Mouse (Mus musculus) left cerebral cortex, adult 9 months (tissue): ENCODE measurements around the gene Zpr1.

ENCODE experiments used
- DNase-seq, 2 experiments: peaks; one replicate each; pipeline ENCODE4 v3.0.0; 2022; ENCODE audit warnings: low spot score in 2 of 2

Zpr1 gene

DNA sequence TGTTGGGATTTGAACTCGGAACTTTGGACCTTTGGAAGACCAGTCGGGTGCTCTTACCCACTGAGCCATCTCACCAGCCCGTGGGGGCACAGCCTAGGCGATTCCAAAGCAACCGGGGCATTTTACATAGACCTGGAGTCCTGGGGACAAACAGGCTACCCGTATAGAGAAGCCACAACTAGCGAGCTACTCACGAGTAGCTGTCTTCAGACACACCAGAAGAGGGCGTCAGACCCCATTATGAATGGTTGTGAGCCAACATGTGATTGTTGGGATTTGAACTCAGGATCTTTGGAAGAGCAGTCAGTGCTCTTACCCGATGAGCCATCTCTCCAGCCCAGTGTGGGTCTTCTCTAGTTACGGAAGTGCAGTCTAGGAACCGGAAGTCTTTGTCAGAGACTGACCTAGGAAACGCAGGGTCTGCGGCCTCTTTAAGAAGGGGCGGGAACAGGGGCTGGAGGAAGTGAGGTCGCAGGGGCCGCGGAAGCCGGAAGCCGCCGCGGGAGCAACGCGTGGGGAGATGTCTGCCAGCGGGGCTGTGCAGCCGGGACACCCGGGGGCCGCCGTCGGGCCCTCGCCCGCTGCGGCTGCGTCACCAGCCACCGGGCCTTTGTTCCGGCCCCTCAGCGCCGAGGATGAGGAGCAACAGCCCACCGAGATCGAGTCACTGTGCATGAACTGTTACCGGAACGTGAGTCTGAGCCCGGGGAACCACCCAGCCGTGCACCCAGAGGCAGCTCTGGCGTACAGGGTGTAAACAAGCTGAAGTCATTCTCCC lies at the start of gene Zpr1:
Zpr1 (plus strand) TSS at position 388 of the 778 bp plus-strand sequence.
- DNase-seq, result peak; percentile 84 to 90

DNA sequence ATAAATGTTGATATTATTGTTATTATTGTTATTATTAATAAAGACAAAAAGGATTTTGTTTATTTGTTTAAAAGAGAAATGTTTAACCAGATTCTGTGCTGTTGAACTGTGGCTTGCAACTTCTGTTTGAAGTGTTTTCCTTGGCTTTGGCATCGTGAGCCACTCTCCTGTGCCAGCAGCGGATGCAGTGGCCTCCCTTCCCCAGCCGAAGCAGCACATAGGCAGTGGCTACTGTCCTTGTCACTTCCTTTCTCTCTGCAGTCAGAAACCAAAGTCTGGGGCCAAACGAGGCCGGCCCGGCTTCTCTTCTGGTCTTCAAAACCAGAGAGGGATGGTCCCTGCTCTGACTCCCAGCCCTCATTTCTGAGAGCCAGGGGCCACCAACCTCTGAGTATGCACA lies 49.8 kb upstream of the Zpr1 start:
- DNase-seq, result no peak

DNA sequence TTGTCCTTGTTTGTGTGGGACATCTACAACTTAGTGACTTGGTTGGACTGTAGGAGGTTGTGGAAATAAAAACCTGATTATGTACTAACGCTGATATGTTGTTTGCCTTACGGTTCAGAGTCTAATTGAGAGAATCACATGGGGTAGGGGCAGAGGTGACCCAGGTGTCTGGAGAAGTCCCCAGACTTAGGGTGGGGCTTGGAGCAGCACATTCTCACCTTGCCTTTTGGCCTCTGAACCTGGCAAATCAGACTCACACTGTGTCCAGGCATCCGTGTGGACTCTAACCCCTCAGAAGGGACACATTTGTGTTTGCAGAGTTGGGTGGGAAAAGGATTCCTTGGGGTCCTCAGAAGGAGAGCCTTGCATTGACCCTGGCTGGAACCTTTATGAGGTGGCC lies 48.8 kb upstream of the Zpr1 start:
- DNase-seq, result no peak

DNA sequence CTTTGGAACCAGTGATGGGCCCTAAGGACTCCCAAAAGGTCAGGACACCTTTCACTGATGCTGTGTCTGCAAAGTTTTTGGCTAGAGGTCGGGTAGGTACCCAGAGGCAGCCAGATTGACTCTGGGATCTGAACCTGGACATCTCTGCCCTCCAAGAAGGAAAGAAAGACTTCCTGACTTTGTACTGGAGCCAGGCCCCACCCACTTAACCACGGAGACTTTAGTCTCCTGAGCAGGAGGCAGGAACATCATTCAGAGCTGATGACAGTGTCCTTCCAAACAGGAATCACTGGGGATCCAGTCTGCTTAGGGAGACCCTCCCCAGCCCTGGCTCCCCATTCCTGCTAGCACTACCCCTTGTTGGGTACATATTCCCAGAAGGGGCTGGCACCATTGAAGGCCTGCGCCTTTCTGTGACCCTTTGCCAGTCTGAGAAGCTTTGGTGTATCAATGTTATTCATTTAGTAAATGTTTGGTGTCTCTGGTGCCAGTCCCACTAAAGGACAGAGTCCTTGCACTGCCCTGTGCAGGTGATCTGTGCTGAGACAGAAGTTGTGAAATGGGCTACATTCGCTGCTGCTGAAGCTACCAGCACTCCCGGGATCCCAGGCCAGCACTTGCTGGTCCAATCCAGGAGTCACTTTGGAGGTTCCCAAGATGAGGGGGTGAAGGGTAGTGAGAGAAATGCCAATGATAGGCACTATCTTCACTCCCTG lies 47.8 kb upstream of the Zpr1 start:
- DNase-seq, result no peak

DNA sequence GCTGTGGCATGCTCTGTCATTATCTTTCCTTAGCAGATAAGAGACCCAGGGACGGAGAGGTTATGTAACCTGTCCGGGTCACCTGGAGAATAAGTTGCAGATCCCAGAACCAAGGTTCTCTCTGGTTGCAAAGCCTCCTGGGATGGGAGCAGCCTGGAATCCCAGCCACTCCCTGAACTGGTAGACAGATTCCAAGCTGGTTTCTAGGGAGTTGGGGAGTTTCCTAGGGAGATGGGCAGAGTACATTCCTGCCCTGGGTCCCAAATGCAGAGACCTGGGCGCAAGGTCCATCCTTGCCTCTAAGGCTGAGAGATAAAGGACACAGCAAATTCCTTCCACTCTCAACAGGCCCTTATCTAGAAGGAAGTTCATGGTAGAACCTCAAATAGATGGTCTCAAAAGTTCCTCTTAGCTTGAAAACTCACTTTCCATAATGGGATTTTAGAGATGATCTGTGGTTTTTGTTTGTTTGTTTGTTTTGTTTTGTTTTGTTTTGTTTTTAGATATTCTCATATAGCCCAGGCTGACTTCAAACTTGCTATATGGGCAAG lies 45.7 kb upstream of the Zpr1 start:
- DNase-seq, result no peak

DNA sequence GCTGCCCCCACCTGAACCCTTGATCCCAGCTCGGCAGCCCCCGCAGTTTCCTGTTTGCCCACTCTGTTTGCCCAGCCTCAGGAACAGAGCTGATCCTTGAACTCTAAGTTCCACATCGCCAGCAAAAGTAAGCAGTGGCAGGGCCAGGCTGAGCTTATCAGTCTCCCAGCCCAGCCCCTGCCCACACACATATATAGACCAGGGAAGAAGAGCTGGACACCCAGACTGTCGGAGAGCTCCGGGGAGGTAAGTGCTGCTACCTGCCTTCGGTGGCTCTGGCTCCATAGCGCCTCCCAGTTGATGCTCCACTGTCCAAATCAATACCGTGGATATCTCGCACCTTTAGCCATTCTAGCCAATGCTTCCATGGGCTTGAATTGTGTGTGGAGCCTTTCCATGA lies 44.4 kb upstream of the Zpr1 start, which contains the start of gene Apoa1:
Apoa1 (plus strand) TSS at position 90 of the 400 bp plus-strand sequence.
- DNase-seq, result no peak

DNA sequence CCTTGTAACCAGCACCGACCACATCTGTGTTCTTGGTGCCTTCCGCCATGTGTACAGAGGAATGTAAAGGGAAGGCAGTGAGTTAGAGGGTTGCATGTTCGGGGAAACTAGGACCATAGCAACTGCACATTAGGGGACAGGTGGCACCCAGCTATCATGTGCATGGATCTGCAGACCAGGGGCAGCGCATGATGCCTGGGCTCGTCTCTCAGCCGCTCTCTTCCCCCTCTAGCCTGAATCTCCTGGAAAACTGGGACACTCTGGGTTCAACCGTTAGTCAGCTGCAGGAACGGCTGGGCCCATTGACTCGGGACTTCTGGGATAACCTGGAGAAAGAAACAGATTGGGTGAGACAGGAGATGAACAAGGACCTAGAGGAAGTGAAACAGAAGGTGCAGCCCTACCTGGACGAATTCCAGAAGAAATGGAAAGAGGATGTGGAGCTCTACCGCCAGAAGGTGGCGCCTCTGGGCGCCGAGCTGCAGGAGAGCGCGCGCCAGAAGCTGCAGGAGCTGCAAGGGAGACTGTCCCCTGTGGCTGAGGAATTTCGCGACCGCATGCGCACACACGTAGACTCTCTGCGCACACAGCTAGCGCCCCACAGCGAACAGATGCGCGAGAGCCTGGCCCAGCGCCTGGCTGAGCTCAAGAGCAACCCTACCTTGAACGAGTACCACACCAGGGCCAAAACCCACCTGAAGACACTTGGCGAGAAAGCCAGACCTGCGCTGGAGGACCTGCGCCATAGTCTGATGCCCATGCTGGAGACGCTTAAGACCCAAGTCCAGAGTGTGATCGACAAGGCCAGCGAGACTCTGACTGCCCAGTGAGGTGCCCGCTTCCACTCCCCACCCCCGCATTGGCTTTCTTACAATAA lies 43.1 kb upstream of the Zpr1 start:
- peak; percentile 81 to 93 for DNase-seq

DNA sequence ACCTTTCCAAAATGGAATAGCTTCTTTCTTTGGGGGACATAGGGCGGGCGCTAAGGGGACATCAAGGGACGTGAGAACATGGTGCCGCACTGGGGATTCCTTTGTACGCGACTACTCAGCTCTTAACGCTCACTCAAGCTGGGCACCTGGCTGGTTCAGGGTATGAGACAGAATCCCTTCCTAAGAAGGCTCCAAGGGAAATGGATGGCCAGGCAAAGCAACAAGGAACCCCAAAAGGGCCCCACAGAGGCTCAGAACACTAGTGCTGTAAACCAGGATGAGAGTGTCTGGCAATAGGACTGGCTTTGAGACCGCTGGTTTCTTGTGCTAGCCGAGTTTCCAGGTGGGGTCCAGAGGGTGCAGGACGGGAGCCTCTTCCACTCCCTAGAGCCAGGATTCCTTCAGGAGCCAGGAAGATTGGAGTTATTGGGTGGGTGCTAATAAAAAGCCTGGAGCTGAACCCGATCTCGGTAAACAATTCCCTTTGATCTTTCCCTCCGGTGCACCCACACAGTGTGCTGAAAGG lies 42.4 kb upstream of the Zpr1 start:
- no peak for DNase-seq

DNA sequence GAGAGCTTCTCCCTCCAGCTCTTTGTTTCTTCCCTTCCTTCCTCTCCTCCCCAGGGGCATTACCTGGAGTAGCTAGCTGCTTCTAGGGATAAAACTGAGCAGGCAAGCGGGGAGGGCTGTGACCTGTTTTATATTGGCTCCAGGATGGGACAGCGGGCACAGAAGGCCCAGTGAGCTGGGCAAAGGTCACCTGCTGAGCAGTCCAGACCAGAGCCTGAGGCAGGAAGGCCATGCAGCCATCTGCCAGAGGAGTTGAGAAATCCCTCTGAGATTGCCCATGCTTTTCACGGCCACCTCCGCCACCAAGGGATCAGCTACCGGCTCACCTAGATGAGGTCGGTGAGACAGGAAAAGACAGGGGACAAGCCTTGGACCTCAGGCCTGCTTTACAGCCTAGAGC lies 37.7 kb upstream of the Zpr1 start:
- no peak for DNase-seq

DNA sequence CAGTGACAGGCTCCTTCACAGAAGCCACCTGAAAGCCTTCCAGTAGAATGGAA lies 37.4 kb upstream of the Zpr1 start, which contains the start of gene Apoc3:
Apoc3 (minus strand) TSS at position 41 of the 53 bp plus-strand sequence.
- no peak for DNase-seq

DNA sequence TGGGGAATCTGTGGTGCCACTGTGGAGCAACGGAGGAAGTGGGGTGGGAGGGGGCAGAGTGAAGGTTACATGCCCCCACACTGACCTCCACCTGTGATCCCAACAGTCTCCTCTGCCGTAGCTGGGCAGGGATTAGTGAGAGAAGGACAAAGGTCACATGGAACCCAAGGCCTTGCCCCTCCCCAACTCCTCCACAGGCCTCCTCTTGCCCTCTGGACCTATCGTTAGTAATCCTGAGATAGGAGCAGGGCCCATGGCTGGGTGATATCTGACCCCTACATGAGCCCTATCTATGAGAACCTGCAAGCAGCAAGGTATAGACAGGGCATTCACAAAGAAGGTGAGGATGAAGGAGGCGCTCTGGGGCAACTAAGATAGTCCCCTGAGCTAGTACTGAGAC lies 37.2 kb upstream of the Zpr1 start:
- no peak for DNase-seq

DNA sequence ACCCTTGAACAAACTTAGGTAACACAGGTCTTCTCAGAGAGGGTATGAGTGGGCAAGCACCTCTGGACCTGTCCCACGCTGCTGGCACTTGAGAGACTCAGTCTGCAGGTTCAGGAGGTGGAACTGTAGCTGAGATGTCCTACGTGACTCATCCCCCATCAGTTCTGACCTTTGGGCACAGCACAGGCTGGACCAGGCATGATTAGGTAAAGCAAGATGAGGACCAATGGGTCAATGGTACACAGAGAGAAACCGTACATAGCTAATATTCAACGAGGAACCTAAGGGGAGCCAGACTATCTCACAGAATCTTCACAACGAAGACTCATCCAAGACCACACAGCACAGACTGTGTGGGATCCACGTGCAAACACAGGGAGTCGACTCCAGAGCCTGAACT lies 34.0 kb upstream of the Zpr1 start:
- no peak for DNase-seq

DNA sequence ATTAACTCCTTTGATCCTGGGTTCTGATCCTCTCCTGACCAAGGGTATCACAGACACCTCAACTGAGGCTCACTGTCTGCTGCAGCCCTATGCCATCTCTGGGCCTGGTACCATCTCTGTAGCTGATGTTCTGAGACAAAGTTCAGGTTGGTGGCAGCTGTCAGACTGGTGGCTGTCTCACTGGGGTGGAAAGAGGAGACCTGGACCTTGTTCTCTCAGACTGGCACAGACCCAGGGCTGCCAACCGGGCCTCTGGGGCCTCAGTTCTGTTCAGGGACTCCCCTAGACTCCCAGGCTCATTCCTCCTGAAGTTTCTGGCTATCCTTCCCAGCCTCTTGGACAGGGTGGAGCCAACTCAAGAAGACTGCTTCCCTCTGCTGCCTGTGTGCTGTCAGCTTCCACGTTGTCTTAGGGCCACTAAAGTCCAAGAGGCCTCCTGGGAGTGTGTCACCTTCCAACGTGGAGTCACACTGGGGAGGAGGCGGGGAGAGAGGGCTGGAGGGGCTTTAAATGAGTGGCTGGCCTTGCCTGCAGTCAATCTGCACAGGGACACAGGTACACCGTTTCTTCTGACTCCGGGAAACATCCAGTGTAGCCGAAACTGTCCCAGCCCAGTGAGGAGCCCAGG lies 32.2 kb upstream of the Zpr1 start, which contains the start of gene Apoa4:
Apoa4 (plus strand) TSS at position 171 of the 628 bp plus-strand sequence.
- no peak for DNase-seq

DNA sequence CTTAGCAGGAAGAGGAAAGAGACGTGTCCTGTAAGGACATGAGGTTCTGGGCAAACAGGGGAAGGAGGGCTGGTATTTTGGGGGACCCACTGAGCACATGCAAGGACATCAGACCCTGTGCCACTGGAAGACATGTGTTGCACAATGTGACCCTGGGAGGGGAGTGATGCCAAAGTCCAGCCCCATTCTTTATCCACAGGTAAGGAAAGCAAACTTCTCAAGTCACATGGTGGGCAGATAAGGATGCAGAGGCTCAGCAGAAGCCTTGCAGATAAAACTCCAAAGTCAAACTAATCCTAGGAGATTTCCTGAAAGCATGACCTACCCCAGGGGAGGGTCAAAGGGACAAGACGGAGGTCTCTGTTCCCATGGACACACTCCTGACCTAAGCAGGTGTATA lies 31.0 kb upstream of the Zpr1 start:
- no peak for DNase-seq

DNA sequence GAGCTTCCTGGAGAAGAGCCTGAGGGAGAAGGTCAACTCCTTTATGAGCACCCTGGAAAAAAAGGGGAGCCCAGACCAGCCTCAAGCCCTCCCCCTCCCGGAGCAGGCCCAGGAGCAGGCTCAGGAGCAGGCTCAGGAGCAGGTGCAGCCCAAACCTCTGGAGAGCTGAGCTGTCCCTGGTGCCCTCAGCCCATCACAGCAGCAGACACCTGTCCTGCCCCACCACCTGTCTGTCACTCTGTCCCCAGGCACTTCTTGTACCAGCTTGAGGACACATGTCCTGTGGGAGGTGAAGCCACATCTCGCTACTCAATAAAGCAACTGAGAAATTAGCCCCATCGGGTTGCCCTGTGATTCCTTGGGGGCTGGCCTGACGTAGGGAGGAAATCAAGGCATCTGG lies 29.7 kb upstream of the Zpr1 start:
- DNase-seq, result no peak

DNA sequence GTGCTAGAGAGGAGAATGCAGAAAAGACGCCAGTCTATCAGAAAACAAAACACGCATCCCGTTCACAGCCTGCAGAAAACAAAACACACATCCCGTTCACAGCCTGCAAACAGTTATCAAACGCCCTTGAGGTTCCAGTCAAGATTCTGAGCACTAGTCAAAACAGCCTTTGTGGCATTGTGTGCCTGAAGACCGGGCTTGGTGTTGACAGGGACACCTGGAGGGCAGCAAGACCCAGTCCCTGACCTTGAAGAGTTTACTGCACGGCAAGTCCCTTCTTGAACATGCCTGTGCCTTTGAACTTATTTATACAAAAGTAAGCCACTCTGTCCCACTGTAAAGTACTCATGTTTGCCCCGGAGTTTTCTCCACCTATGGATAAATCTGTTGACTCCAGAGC lies 29.3 kb upstream of the Zpr1 start:
- no peak for DNase-seq

DNA sequence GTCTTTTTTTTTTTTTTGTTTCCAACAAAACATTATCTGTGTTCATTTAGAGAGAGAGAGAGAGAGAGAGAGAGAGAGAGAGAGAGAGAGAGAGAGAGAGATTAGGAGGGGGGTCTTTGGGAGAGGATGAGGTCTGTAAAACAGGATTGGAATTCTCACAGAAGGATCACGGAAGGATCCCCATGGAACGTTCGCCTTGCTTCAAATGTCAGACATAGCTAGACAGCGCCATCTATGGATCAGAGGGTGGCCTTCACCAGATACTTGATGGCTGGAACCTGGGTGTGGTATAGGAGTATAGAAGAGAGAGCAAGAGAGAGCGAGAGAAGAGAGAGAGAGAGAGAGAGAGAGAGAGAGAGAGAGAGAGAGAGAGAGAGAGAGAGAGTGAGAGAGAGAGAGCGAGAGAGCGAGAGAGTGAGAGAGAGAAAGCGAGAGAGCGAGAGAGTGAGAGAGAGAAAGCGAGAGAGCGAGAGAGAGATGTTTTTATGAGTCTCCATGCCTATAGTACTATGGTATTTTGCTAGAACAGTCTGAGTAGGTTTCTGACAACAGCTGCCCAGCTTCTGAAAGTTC lies 26.0 kb upstream of the Zpr1 start:
- peak in 1 of 2 experiments; percentile 76 for DNase-seq

DNA sequence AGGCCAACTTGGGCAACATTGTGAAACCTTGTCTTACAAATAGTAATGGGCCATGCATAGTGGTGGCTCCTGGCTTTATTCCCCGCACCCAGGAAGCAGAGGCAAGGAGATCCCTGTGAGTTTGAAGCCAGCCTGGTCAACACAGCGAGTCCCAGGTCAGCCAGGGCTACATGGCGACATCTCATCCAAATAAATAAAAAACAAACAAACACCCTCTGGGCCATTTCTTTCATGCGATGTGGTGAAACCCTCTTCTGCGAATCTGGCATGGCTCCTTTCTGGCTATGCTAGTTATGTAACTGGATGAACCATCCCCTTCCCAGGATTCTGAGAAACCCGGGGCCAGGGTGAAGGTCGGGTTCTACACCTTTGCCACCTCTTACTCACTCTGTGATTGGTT lies 16.7 kb upstream of the Zpr1 start:
- no peak for DNase-seq

DNA sequence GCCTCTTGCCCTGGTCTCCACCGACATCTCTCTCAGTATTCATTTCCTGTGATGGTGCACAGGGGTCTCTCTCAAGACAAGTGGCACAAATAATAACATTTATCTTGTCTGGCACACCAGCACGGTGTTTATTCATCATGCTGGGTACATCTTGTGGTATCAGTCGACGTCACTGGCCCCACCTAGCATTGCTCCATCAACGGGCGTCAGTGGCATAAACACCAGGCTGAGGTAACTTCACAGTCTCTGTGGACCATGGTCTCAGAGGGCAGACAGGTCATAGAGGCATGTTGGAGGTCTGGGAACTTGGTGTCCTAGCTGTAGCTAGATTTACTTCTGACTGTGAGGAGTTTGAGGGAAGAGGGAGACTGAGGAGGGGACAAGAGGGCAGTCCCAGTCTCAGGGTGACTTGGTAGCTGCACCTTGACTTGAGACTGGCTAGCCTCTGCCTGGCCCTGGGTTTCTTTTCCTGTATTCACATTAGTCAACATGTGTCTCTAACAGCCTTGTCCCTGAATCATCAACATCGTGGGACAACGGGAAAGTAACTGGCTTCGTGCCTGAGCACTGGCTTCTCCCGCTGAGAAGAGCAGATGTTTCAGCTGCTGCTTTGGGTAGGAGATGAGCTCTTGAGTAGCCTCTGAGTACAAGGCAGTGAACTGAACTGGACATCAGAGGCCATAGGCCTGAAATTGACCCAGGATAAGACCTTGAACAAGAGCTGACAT lies 16.0 kb upstream of the Zpr1 start:
- no peak for DNase-seq

DNA sequence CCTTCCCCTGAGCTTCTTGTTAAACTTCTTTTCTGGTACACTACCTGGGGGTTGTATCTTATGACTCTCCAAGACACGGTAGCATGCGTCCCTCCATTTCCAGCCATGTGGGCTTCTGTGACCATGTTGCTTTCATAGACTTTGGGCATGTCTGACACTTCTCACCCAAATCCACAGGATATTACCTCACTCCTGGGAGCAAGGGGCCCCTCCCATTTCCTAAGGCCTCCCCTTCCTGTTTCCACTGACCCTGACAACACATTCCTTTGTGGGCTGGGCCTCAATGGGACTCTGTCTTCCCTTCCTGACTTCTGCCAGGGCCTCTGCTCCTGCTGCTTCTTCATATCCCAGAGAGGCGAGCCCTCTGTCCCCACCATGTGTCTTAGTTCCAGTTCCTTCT lies 15.3 kb upstream of the Zpr1 start:
- DNase-seq, result no peak

DNA sequence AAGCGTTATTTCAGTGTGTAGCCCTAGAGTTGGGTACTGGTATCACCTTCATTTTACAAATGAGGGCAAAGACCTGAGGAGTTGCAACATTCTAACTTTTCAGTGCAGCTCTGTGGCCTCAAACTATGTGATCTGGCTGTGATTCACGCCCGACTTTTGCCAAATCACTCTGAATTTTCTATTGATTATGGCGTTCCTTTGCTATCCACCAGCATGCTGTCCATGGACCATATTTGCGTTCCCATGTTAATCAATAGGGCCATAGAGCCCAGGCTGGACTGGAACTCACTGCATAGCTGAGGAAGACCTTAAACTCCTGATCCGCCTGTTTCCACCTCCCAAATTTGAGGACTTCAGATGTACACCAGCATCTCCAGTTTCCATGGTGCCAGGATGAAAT lies 13.8 kb upstream of the Zpr1 start:
- no peak for DNase-seq
